Mouse (Mus musculus) kidney, postnatal 0 days (tissue): ENCODE results near the gene Gigyf1. TPM values are rescaled to one million over a fixed set of nuclear protein-coding genes. Genes with fewer than 3 reads are reported as not detected.
A peak's percentile ranks its signal among the peaks of the same experiment; 100 is the strongest.

Experiments
- ATAC-seq: fragments of 200-750 bp; cut with Nextera tagmentation; replicated peaks from 2 replicates; pipeline ENCODE4 v1.8.0; 2017; ENCODE audit warnings: low read depth, moderate number of reproducible peaks, moderate TSS enrichment, moderate library complexity; ENCODE audit not compliant: low FRiP score
- DNase-seq: peaks from one replicate; pipeline ENCODE4 v3.0.0-alpha.2; 2016; ENCODE audit warnings: low spot score
- H3K27ac ChIP-seq: fragments of 300-500 bp; sonication (generic); 2 replicates; pipeline ENCODE4 v1.5.1; 2014; ENCODE audit warnings: mild to moderate bottlenecking
- H3K27me3 ChIP-seq: fragments of 300-500 bp; sonication (generic); 2 replicates; pipeline ENCODE4 v1.6.1; 2014; ENCODE audit warnings: low read length, mixed read lengths; ENCODE audit not compliant: insufficient read depth
- H3K36me3 ChIP-seq: fragments of 300-500 bp; sonication (generic); 2 replicates; pipeline ENCODE4 v1.6.1; 2014; ENCODE audit warnings: low read length, mixed read lengths; ENCODE audit not compliant: insufficient read depth
- H3K4me1 ChIP-seq: fragments of 300-500 bp; sonication (generic); replicated peaks from 2 replicates; pipeline ENCODE4 v1.6.1; 2014; ENCODE audit warnings: antibody characterized with exemption, low read length, mixed read lengths; ENCODE audit not compliant: insufficient read depth
- H3K4me2 ChIP-seq: fragments of 300-500 bp; sonication (generic); 2 replicates; pipeline ENCODE4 v1.6.1; 2014; ENCODE audit warnings: mild to moderate bottlenecking, low read length, moderate library complexity, mixed read lengths
- H3K4me3 ChIP-seq: fragments of 300-500 bp; sonication (generic); replicated peaks from 2 replicates; pipeline ENCODE4 v1.5.1; 2014; ENCODE audit warnings: low read depth, low read length
- H3K9ac ChIP-seq: fragments of 300-500 bp; sonication (generic); 2 replicates; pipeline ENCODE4 v1.6.1; 2014; ENCODE audit warnings: low read depth, low read length
- H3K9me3 ChIP-seq: fragments of 300-500 bp; sonication (generic); replicated peaks from 2 replicates; pipeline ENCODE4 v1.6.1; 2016; ENCODE audit warnings: low read length, inconsistent platforms, mixed read lengths
- CTCF ChIP-seq: IDR thresholded peaks from 2 replicates; pipeline ENCODE4 v1.5.1; 2016; ENCODE audit warnings: antibody characterized with exemption, low read depth, mild to moderate bottlenecking, moderate library complexity
- WGBS: fragments of 180-500 bp; shearing (Covaris S2); extraction: QIAGEN DNeasy Blood & Tissue Kit; methylation state at CpG from one replicate; pipeline ENCODE4 v1.1.7; 2014; 5-methylcytosine and 5-hydroxymethylcytosine counted together
- polyA plus RNA-seq: library from polyadenylated mRNA; unstranded; fragments of >200 nt; fragmentation: Nextera tagmentation; extraction: Ambion mirVana; gene quantifications from 2 replicates; pipeline ENCODE4 v1.2.1, GENCODE M21; 2015

Gene Gigyf1
- polyA plus RNA-seq, 1 experiment from 2014 or later = 9.3 TPM

- DNase-seq (peak; percentile 99), ATAC-seq (peak; percentile 94)
- 3% methylated on average over 63 of the region's 64 CpGs for WGBS
- H3K27me3 ChIP-seq = no peaks in the 10 kb centered on the region
- no peaks in the 10 kb centered on the region for H3K36me3 ChIP-seq
- H3K9ac ChIP-seq = peak within 1 kb of the TSS; percentile 76
- TF ChIP-seq CTCF = peak; percentile 85
- peak within 1 kb of the TSS; percentile 95 for H3K27ac ChIP-seq
- H3K9me3 ChIP-seq = no peaks in the 10 kb centered on the region
- H3K4me1 ChIP-seq = peaks cover 10% of the 10 kb centered on the region; the same call in 1 of the 2 replicates
- peak within 1 kb of the TSS; percentile 51 for H3K4me3 ChIP-seq
- peak within 1 kb of the TSS; percentile 56 for H3K4me2 ChIP-seq
Observed at GRCm38 (mm10) chr5:137501709-137502666, 16.4 kb upstream of the Gigyf1 start, which contains the start of gene Pop7. TSS of gene Pop7 (minus strand) at chr5:137502518.

DNA sequence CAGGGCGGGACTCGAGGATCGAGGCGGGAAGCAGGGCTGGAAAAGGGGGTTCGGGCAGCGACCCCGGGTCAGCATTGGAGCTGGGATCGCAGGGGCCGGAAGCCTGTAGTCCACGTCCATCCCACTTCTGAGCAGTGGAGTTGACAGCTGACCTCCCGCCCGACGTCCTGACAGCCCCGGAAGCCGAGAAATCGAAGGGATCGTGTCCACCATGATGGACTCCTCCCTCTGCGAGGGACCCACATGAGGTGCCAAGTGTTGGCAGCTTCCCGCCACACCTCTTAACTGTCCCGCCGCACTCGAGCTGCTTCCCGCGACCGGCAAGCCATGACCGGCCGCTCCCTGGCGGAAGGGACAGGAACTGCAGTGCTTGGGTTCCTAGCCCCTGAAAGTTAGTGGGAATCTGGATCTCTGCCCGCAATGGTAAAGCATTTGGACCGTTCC lies 15.7 kb upstream of the Gigyf1 start:
- H3K4me1 ChIP-seq = peaks cover 10% of the 10 kb centered on the region; the same call in 1 of the 2 replicates
- under 1% methylated on average over 30 of the region's 30 CpGs for whole genome bisulfite sequencing
- DNase-seq (peak; percentile 97), ATAC-seq (peak; percentile 88)
- H3K27ac ChIP-seq = peak overlapping the region; percentile 95
- H3K4me3 ChIP-seq = peak overlapping the region; percentile 51
- H3K36me3 ChIP-seq = no peaks in the 10 kb centered on the region
- peak overlapping the region; percentile 56 for H3K4me2 ChIP-seq
- no peaks in the 10 kb centered on the region for H3K27me3 ChIP-seq
- peak overlapping the region; percentile 49 for H3K9ac ChIP-seq
- peak; percentile 94 for TF ChIP-seq CTCF
- no peaks in the 10 kb centered on the region for H3K9me3 ChIP-seq

GRCm38 (mm10) chr5:137504041-137504440 lies 14.3 kb upstream of the Gigyf1 start:
- 76% methylated on average over 6 of the region's 6 CpGs for WGBS
- TF ChIP-seq CTCF = peak; percentile 36; the same call in 1 of the 2 replicates
- no peak for DNase-seq

GRCm38 (mm10) chr5:137510014-137510501 lies 8.3 kb upstream of the Gigyf1 start:
- peak overlapping the region; percentile 98 for H3K4me3 ChIP-seq
- peak overlapping the region; percentile 100 for H3K9ac ChIP-seq
- no peaks in the 10 kb centered on the region for H3K36me3 ChIP-seq
- DNase-seq (peak; percentile 86), ATAC-seq (peak; percentile 74)
- peak overlapping the region; percentile 93 for H3K27ac ChIP-seq
- no peaks in the 10 kb centered on the region for H3K27me3 ChIP-seq
- peak overlapping the region; percentile 94 for H3K4me2 ChIP-seq
- H3K9me3 ChIP-seq = no peaks in the 10 kb centered on the region
- H3K4me1 ChIP-seq = peaks cover 7% of the 10 kb centered on the region; the same call in 1 of the 2 replicates
- WGBS = 2% methylated on average over 39 of the region's 52 CpGs
- TF ChIP-seq CTCF = no peak

More at GRCm38 (mm10) chr5:137504041-137504440, 14.3 kb upstream of the Gigyf1 start:
- no peak overlapping the region for H3K9ac ChIP-seq
- no peaks in the 10 kb centered on the region for H3K36me3 ChIP-seq
- H3K9me3 ChIP-seq = no peaks in the 10 kb centered on the region
- H3K4me3 ChIP-seq = no peak overlapping the region
- no peaks in the 10 kb centered on the region for H3K27me3 ChIP-seq
- no peak overlapping the region for H3K4me2 ChIP-seq
- ATAC-seq = no peak
- peaks cover 10% of the 10 kb centered on the region; the same call in 1 of the 2 replicates for H3K4me1 ChIP-seq
- no peak overlapping the region for H3K27ac ChIP-seq

DNA sequence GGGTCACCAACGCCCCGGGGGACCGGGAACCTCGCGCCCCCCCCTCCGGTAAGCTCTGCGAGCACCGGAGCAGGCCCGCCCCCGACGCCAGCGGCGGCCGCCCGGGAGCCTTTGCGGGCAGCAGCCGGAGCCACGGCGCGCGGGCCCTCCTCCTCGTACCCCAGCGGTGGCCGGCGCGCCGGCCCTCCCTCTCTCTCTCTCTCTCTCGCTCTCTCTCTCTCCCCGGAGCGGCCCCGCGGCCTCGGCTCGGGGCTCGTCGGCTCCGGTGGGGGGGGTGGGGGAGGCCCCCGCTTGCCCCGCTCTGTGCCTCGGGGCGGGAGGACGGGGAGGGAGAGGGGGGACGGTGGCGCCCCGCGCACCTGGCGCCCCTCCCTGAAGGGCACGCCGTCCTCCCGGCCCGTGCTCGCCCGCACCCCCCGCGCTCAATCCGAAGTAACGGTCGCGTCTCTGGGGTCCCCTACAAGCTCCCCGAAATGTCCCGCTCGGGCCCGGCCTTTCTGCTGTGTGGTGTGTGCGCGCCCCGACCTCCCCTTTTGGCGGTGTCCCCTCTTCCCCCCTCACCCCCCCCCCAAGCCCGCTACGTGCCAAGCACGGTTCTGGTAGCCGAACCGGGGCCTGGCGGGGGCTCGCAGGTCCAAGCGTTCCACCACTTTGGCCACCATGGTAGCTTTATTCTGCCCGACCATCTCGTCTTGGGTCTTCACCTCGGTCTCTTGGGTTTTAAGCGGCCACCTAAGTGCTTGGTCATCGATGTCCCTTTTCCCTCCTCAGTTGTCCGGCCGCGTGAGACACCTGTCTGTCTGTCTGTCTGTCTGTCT lies 7.6 kb upstream of the Gigyf1 start:
- Histone ChIP-seq H3K4me2 (peak overlapping the region; percentile 94), H3K4me1 (peaks cover 7% of the 10 kb centered on the region; the same call in 1 of the 2 replicates), H3K27ac (peak overlapping the region; percentile 93), H3K27me3 (no peaks in the 10 kb centered on the region), H3K4me3 (peak overlapping the region; percentile 98), H3K9me3 (no peaks in the 10 kb centered on the region), H3K9ac (peak overlapping the region; percentile 100), H3K36me3 (no peaks in the 10 kb centered on the region)
- WGBS = under 1% methylated on average over 40 of the region's 83 CpGs
- ATAC-seq = peak; percentile 38
- TF ChIP-seq CTCF = no peak
- DNase-seq = no peak
